Mouse (Mus musculus) left cerebral cortex, postnatal 4 days (tissue): ENCODE data around the gene Cldn4. TPM values are rescaled to one million over a fixed set of nuclear protein-coding genes. Genes with fewer than 3 reads are reported as not detected.

Experiments used
- DNase-seq: peaks from one replicate; pipeline ENCODE4 v3.0.0-alpha.2; 2022
- intact Hi-C: fragments of 180-260 bp; cut with DNase I; formaldehyde crosslinking; loops from one replicate; pipeline ENCODE4 v1.15.1; 2025
- total RNA-seq, 2 experiments: library from RNA; stranded (reverse); gene quantifications; 2 replicates each; pipeline ENCODE4 v1.2.3; 2021

The Cldn4 gene
- total RNA-seq, 2 experiments from 2014 or later: 0.18 TPM; not detected in 1

DNA sequence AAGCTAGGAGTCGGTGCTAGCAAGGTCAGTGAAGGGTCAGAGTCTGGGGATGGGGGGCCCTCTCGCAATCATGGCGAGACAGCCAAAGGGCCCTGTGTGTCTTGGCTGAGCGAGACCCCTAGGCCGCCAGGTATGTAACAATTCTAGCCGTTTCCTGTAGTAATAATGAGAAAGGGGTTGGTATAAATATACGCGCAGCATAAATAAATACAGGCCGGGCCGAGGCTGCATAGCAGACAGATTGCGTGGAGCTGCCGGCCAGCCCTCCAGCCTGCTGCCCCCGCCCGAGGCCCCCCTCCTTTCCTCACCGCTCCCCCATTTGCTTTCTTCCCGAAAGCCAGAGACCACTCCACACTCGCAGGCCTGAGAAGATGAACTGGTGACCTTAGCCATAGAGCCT lies 49.1 kb downstream of the Cldn4 start:
- intact Hi-C loops: no loop called here
- no peak for DNase-seq

DNA sequence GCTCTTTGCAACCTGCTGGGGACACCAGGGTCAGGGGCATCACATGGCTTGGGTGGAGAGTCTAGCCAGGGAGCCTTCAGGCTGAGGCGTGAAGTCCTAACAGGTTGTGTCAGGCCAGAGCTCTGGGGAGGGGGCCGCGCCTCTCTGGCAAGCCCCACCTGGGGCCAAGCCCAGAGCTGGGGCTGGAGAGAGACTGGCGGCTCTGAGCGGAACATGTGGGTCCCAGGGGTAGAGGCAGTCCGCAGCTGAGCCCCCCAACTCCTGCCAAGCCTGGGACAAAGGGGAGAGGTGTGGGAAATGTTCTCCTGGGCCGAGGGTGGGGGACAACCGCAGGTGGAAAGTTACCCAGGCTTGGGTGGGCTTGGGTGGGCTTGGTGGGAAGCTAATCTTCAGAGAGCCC lies 49.8 kb downstream of the Cldn4 start:
- peak; percentile 53 for DNase-seq
- intact Hi-C loops: no loop called here

DNA sequence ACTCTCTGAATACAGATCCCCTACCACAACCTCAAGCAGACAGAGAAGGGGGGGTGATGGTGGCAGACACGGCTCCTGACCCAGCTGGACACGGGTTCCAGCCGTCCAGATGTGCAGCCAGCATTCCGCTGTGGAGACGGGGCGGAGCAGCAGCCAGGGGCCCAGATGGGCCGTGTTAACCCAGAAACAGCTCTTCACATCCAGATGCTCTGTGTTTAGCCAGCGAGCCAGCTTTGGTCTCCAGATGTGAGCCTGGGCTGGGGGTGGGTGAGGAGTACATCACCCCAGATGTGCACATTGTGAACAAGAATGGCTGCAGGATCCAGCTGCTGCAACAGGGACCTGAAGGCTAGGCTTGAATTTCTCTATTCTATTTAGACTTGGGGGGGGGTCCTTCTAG lies 51.4 kb downstream of the Cldn4 start:
- intact Hi-C loops: no loop called here
- DNase-seq: no peak

Other genes with a start within 250 kb of the Cldn4 start
- 10 to 100 TPM; 44.9 to 47.6 TPM for gene Eln, start 199.6 kb downstream of the Cldn4 start, total RNA-seq
- gene Tmem270, start 40.2 kb downstream of the Cldn4 start, total RNA-seq: not detected
- gene Cldn13, start 31.4 kb downstream of the Cldn4 start, total RNA-seq: not detected
- 1 to 10 TPM; 6.4 to 7.2 TPM for gene Mettl27, start 14.6 kb downstream of the Cldn4 start, total RNA-seq
- 1 to 10 TPM; 6.2 to 6.4 TPM for gene Cldn3, start 39.3 kb upstream of the Cldn4 start, total RNA-seq
- gene Abhd11, start 62.2 kb upstream of the Cldn4 start, total RNA-seq: 10 to 100 TPM; 56.6 to 60.8 TPM
- gene Stx1a, start 76.5 kb upstream of the Cldn4 start, total RNA-seq: 100 to 1,000 TPM; 261 to 264 TPM
- gene Dnajc30, start 117.3 kb upstream of the Cldn4 start, total RNA-seq: 10 to 100 TPM; 27.4 to 30.1 TPM
- 10 to 100 TPM; 51.7 to 52.1 TPM for gene Bud23, start 118.0 kb upstream of the Cldn4 start, total RNA-seq
- gene Vps37d, start 131.3 kb upstream of the Cldn4 start, total RNA-seq: 10 to 100 TPM; 46.1 TPM
- gene Mlxipl, start 143.0 kb upstream of the Cldn4 start, total RNA-seq: 1 to 10 TPM; 1.6 to 2.4 TPM
- 10 to 100 TPM; 18.9 to 21.8 TPM for gene Tbl2, start 202.7 kb upstream of the Cldn4 start, total RNA-seq
- 10 to 100 TPM; 24.3 to 26.6 TPM for gene Bcl7b, start 221.3 kb upstream of the Cldn4 start, total RNA-seq
- gene Baz1b, start 240.3 kb upstream of the Cldn4 start, total RNA-seq: 10 to 100 TPM; 57.8 to 61.9 TPM